Mouse (Mus musculus) central nervous system, embryonic 18 days (tissue): Measurements from ENCODE around the gene Olfr1555-ps1. TPM values are rescaled to one million over a fixed set of nuclear protein-coding genes. Genes with fewer than 3 reads are reported as not detected.

Experiments used
- polyA plus RNA-seq: library from polyadenylated mRNA; depleted of rRNA; stranded (reverse); fragments of >200 nt; gene quantifications from 2 replicates; pipeline ENCODE4 v1.2.3, GENCODE M21; 2012; rRNA removed

Gene Olfr1555-ps1
- polyA plus RNA-seq: not detected in 2 replicates

DNA sequence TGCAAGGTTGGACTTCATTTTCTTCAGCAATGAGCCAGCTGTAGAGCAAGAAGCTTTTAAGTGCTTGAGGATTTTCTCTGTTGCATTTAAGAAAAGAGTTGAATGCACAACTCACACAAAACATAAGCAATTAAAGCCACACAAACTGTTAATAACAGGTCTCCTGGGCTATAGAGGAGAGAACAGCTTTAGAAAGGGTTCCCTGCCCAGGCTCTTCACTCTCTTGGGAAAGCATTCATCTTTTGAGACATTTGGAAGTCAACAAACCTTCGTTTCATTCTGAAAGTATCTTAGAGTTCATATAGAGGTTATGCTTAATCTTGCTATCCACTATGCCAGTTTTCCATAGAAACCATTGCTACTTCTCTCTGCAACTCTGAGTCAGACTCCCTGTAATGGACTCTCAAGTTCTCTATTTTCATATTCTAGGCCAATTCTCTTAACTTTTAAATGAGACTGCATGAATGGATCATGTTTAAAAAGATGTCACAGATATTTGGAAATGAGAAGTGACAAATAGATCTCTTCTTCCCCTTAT is at the start of gene Olfr1555-ps1:
TSS of gene Olfr1555-ps1 (minus strand) at position 51 of the 538 bp plus-strand sequence.

DNA sequence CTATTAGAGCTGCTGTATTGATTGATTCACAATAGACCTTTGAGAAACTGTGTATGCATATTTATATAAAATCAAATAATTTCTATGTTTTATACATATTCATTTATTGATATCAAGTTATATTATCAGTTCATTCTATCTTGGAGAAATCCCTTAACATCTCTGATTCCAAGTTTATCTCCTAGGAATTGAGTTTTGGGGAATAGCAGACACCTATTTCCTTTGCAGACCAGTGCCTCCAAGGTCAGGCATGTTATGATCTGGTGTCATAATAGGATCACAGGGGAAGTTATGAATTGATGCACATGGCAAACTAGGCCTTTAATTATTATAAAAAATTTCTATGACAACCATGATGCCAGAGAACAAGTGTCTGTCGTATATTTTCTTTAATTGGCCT is 30.4 kb upstream of the Olfr1555-ps1 start, which contains the start of gene Olfr1431:
TSS of gene Olfr1431 (plus strand) at position 301 of the 400 bp plus-strand sequence.

DNA sequence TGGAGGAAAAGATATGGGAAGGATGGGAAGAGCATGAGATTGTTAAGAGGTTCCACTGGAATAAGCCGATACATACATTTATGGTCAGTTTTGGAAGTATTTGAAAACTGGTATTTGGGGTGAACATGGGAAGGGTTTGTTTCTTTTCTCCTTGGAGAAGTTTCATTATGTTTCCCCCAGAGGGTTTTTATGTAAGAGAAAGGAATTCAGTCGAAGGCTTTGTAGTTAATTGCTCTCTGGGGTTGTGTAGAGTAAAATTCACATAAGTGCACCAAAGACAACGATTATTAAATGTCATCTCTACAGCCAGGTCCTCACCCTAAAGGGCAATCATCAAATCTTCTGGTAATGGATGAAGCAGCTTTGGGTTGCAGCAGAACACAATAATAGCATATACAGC is 46.8 kb downstream of the Olfr1555-ps1 start, which contains the start of gene Olfr76:
TSS of gene Olfr76 (minus strand) at position 101 of the 400 bp plus-strand sequence.

DNA sequence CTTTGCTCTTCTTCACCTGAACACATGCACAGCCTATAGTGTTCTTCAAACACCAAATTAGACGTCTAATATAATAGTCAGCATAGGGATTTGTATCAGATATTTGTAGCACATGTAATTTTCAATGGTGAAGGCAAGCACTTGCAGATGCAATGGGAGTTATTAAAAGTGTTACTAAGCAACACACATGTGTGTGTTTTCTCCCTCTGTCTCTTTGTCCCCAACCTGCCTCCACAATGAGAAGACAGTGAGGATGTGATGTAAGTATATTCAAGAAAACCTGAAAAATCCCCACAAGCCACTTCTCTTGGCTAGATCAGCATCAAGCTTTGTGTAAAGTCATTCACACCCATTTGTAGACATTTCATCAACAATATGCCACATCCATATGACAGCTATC is 54.1 kb downstream of the Olfr1555-ps1 start, which contains the start of gene Olfr1428:
TSS of gene Olfr1428 (minus strand) at position 101 of the 400 bp plus-strand sequence.

Other genes with a start within 250 kb of the Olfr1555-ps1 start
- gene Osbp, start 204.2 kb downstream of the Olfr1555-ps1 start, polyA plus RNA-seq: 32.1 and 33.5 TPM in 2 replicates
- gene Olfr1423, start 128.8 kb downstream of the Olfr1555-ps1 start, polyA plus RNA-seq: not detected in 2 replicates
- 0.14 TPM in 1 of 2 replicates, not detected in the other for gene Olfr1424, start 107.4 kb downstream of the Olfr1555-ps1 start, polyA plus RNA-seq
- gene Olfr1425, start 92.4 kb downstream of the Olfr1555-ps1 start, polyA plus RNA-seq: not detected in 2 replicates
- not detected in 2 replicates for gene Olfr1426, start 78.1 kb downstream of the Olfr1555-ps1 start, polyA plus RNA-seq
- not detected in 2 replicates for gene Olfr1427, start 66.8 kb downstream of the Olfr1555-ps1 start, polyA plus RNA-seq
- gene Olfr1428, start 54.2 kb downstream of the Olfr1555-ps1 start, polyA plus RNA-seq: not detected in 2 replicates
- not detected in 2 replicates for gene Olfr76, start 46.9 kb downstream of the Olfr1555-ps1 start, polyA plus RNA-seq
- not detected in 2 replicates for gene Olfr1431, start 30.5 kb upstream of the Olfr1555-ps1 start, polyA plus RNA-seq
- not detected in 2 replicates for gene Olfr1432, start 62.5 kb upstream of the Olfr1555-ps1 start, polyA plus RNA-seq
- gene Olfr262, start 71.5 kb upstream of the Olfr1555-ps1 start, polyA plus RNA-seq: not detected in 2 replicates
- not detected in 2 replicates for gene Olfr235, start 90.9 kb upstream of the Olfr1555-ps1 start, polyA plus RNA-seq
- not detected in 2 replicates for gene Olfr1434, start 109.7 kb upstream of the Olfr1555-ps1 start, polyA plus RNA-seq
- not detected in 2 replicates for gene Olfr1436, start 129.0 kb upstream of the Olfr1555-ps1 start, polyA plus RNA-seq
- gene Olfr1437, start 155.0 kb upstream of the Olfr1555-ps1 start, polyA plus RNA-seq: not detected in 2 replicates
- gene Olfr1438-ps1, start 165.8 kb upstream of the Olfr1555-ps1 start, polyA plus RNA-seq: not detected in 2 replicates
- not detected in 2 replicates for gene Olfr1440, start 217.2 kb upstream of the Olfr1555-ps1 start, polyA plus RNA-seq
- not detected in 2 replicates for gene Olfr1441, start 247.3 kb upstream of the Olfr1555-ps1 start, polyA plus RNA-seq